In genomic region chr2:167577186-167577785, GRCm38 (mm10) we compare ENCODE assay signal across 16 mouse cellular contexts. TPM values are rescaled to one million over a fixed set of nuclear protein-coding genes. Genes with fewer than 3 reads are reported as not detected.
"Had no signal": no experiment of that assay in that cellular context is flagged by ENCODE, and none has a peak within 500 bp of the region (broad histone marks: within the 10 kb centered on the region; RNA-seq: fewer than 3 reads in every experiment).

No protein-coding gene starts in this region.

- H3K27ac ChIP-seq: kidney, postnatal 0 days; limb, embryonic 13.5 days; liver, embryonic 12.5 days; liver, embryonic 15.5 days; lung, embryonic 15.5 days; stomach, postnatal 0 days had no signal

- H3K9me3 ChIP-seq: limb, embryonic 13.5 days; liver, embryonic 12.5 days; liver, embryonic 15.5 days; lung, embryonic 15.5 days had no signal

- DNase-seq: left cerebral cortex, postnatal 4 days; liver; lung, adult 18-20 months; lung, postnatal 10 days; lung, postnatal 4 days; midbrain, embryonic 14.5 days; thymus, adult 2 months; thymus, postnatal 14 days; thymus, postnatal 4 days had no signal

- H3K36me3 ChIP-seq: limb, embryonic 13.5 days; liver, embryonic 12.5 days; liver, embryonic 15.5 days; lung, embryonic 15.5 days had no signal

- H3K27me3 ChIP-seq: limb, embryonic 13.5 days; liver, embryonic 15.5 days; lung, embryonic 15.5 days had no signal

- H3K4me3 ChIP-seq: limb, embryonic 13.5 days; liver, embryonic 12.5 days; liver, embryonic 15.5 days; lung, embryonic 15.5 days had no signal

RNA-seq across cellular contexts. Expression of gene Snai1, which starts 39.3 kb away (rescaled TPM):
- polyA plus RNA-seq: inflammation-experienced regulatory T-cells, adult 6 months had no signal
